Mouse (Mus musculus): ENCODE data around the gene Bicdl1.

- TF ChIP-seq GATA1 (IDR thresholded peaks at IDR 0.05; ENCODE audit: borderline replicate concordance, low read length) = no peak
- TF ChIP-seq FLI1 (IDR thresholded peaks at IDR 0.05; ENCODE audit: low read length) = no peak
These were observed 891 bp upstream of the Bicdl1 start for GRCm38 (mm10) chr5:115732176-115732848.

Data from megakaryocyte, embryonic 14.5 days (primary cell).